Mouse (Mus musculus) kidney, embryonic 16.5 days (tissue): Measurements from ENCODE around the gene Erc2. TPM values are rescaled to one million over a fixed set of nuclear protein-coding genes. Genes with fewer than 3 reads are reported as not detected.

Experiments
- ATAC-seq: fragments of 200-750 bp; cut with Nextera tagmentation; 2 replicates; pipeline ENCODE4 v1.8.0; 2017; ENCODE audit warnings: moderate TSS enrichment; ENCODE audit not compliant: low FRiP score, low TSS enrichment
- H3K27ac ChIP-seq: fragments of 300-500 bp; sonication (generic); 2 replicates; pipeline ENCODE4 v1.5.1; 2014; ENCODE audit warnings: low read length
- H3K27me3 ChIP-seq: fragments of 300-500 bp; sonication (generic); 2 replicates; pipeline ENCODE4 v1.6.1; 2014; ENCODE audit warnings: low read length, control low read depth, mixed read lengths; ENCODE audit not compliant: insufficient read depth
- H3K36me3 ChIP-seq: fragments of 300-500 bp; sonication (generic); 2 replicates; pipeline ENCODE4 v1.6.1; 2014; ENCODE audit warnings: low read length, control low read depth, mixed read lengths; ENCODE audit not compliant: insufficient read depth
- H3K4me1 ChIP-seq: fragments of 300-500 bp; sonication (generic); 2 replicates; pipeline ENCODE4 v1.6.1; 2014; ENCODE audit warnings: low read length, control low read depth, mixed read lengths; ENCODE audit not compliant: insufficient read depth
- H3K4me2 ChIP-seq: fragments of 300-500 bp; sonication (generic); replicated peaks from 2 replicates; pipeline ENCODE4 v1.6.1; 2014; ENCODE audit warnings: low read depth, low read length
- H3K4me3 ChIP-seq: fragments of 300-500 bp; sonication (generic); 2 replicates; pipeline ENCODE4 v1.5.1; 2014; ENCODE audit warnings: mild to moderate bottlenecking, low read length
- H3K9ac ChIP-seq: fragments of 300-500 bp; sonication (generic); replicated peaks from 2 replicates; pipeline ENCODE4 v1.6.1; 2014; ENCODE audit warnings: low read length
- H3K9me3 ChIP-seq: fragments of 300-500 bp; sonication (generic); 2 replicates; pipeline ENCODE4 v1.6.1; 2016; ENCODE audit warnings: low read length, control low read depth
- WGBS: fragments of 180-500 bp; shearing (Covaris S2); extraction: QIAGEN DNeasy Blood & Tissue Kit; methylation state at CpG from one replicate; pipeline ENCODE4 v1.1.7; 2014; 5-methylcytosine and 5-hydroxymethylcytosine counted together
- polyA plus RNA-seq: library from polyadenylated mRNA; unstranded; fragments of >200 nt; fragmentation: Nextera tagmentation; extraction: Ambion mirVana; gene quantifications from 2 replicates; pipeline ENCODE4 v1.2.1, GENCODE M21; 2015

The Erc2 gene
- polyA plus RNA-seq, 1 experiment from 2014 or later: 4.9 TPM

GRCm38 (mm10) chr14:27658616-27659015, 36.4 kb downstream of the Erc2 start:
- no peak for ATAC-seq
- H3K9ac ChIP-seq: no peak overlapping the region
- no peak overlapping the region for H3K4me2 ChIP-seq
- H3K27ac ChIP-seq: no peak overlapping the region
- no peaks in the 10 kb centered on the region for H3K9me3 ChIP-seq
- H3K36me3 ChIP-seq: no peaks in the 10 kb centered on the region
- H3K27me3 ChIP-seq: no peaks in the 10 kb centered on the region
- 71% methylated on average over 3 of the region's 3 CpGs for WGBS
- peaks cover 5% of the 10 kb centered on the region for H3K4me1 ChIP-seq
- no peak overlapping the region for H3K4me3 ChIP-seq

GRCm38 (mm10) chr14:27661466-27661865, 39.2 kb downstream of the Erc2 start:
- H3K9me3 ChIP-seq: no peaks in the 10 kb centered on the region
- H3K4me2 ChIP-seq: no peak overlapping the region
- H3K27ac ChIP-seq: no peak overlapping the region
- no peaks in the 10 kb centered on the region for H3K4me1 ChIP-seq
- no peaks in the 10 kb centered on the region for H3K27me3 ChIP-seq
- WGBS: 68% methylated on average over 4 of the region's 4 CpGs
- H3K4me3 ChIP-seq: no peak overlapping the region
- no peak for ATAC-seq
- H3K9ac ChIP-seq: no peak overlapping the region
- H3K36me3 ChIP-seq: no peaks in the 10 kb centered on the region

GRCm38 (mm10) chr14:27662251-27662650, 40.0 kb downstream of the Erc2 start:
- no peak for ATAC-seq
- Histone ChIP-seq H3K36me3 (no peaks in the 10 kb centered on the region), H3K4me3 (no peak overlapping the region), H3K27me3 (no peaks in the 10 kb centered on the region), H3K27ac (no peak overlapping the region), H3K4me2 (no peak overlapping the region), H3K9ac (no peak overlapping the region), H3K4me1 (no peaks in the 10 kb centered on the region), H3K9me3 (no peaks in the 10 kb centered on the region)

- Histone ChIP-seq H3K27me3 (no peaks in the 10 kb centered on the region), H3K4me2 (no peak overlapping the region), H3K4me1 (no peaks in the 10 kb centered on the region), H3K9ac (no peak overlapping the region), H3K4me3 (no peak overlapping the region), H3K27ac (no peak overlapping the region), H3K36me3 (no peaks in the 10 kb centered on the region), H3K9me3 (no peaks in the 10 kb centered on the region)
- WGBS: 83% methylated on average over 11 of the region's 11 CpGs
- ATAC-seq: no peak
These were observed 45.0 kb downstream of the Erc2 start for GRCm38 (mm10) chr14:27667016-27667852.

GRCm38 (mm10) chr14:27668151-27668550, 45.9 kb downstream of the Erc2 start:
- no peaks in the 10 kb centered on the region for H3K4me1 ChIP-seq
- H3K9ac ChIP-seq: no peak overlapping the region
- no peak for ATAC-seq
- no peaks in the 10 kb centered on the region for H3K27me3 ChIP-seq
- H3K9me3 ChIP-seq: no peaks in the 10 kb centered on the region
- H3K27ac ChIP-seq: no peak overlapping the region
- H3K36me3 ChIP-seq: no peaks in the 10 kb centered on the region
- no peak overlapping the region for H3K4me3 ChIP-seq
- WGBS: 83% methylated on average over 6 of the region's 6 CpGs
- no peak overlapping the region for H3K4me2 ChIP-seq

- Histone ChIP-seq H3K4me2 (no peak overlapping the region), H3K27ac (no peak overlapping the region), H3K4me1 (no peaks in the 10 kb centered on the region), H3K9me3 (no peaks in the 10 kb centered on the region), H3K27me3 (no peaks in the 10 kb centered on the region), H3K4me3 (no peak overlapping the region), H3K36me3 (no peaks in the 10 kb centered on the region), H3K9ac (no peak overlapping the region)
- no peak for ATAC-seq
- WGBS: 89% methylated on average over 3 of the region's 3 CpGs
These were observed 47.7 kb downstream of the Erc2 start for GRCm38 (mm10) chr14:27669939-27670338.

- Histone ChIP-seq H3K9ac (no peak overlapping the region), H3K4me3 (no peak overlapping the region), H3K36me3 (no peaks in the 10 kb centered on the region), H3K4me1 (no peaks in the 10 kb centered on the region), H3K27ac (no peak overlapping the region), H3K9me3 (no peaks in the 10 kb centered on the region), H3K27me3 (no peaks in the 10 kb centered on the region), H3K4me2 (no peak overlapping the region)
- 88% methylated on average over 7 of the region's 7 CpGs for WGBS
- ATAC-seq: no peak
These were observed 50.5 kb downstream of the Erc2 start for GRCm38 (mm10) chr14:27672761-27673160.

GRCm38 (mm10) chr14:27674096-27674495, 51.9 kb downstream of the Erc2 start:
- no peak overlapping the region for H3K4me2 ChIP-seq
- H3K4me1 ChIP-seq: no peaks in the 10 kb centered on the region
- WGBS: 81% methylated on average over 4 of the region's 4 CpGs
- no peaks in the 10 kb centered on the region for H3K36me3 ChIP-seq
- no peaks in the 10 kb centered on the region for H3K27me3 ChIP-seq
- no peak overlapping the region for H3K27ac ChIP-seq
- no peak overlapping the region for H3K4me3 ChIP-seq
- no peaks in the 10 kb centered on the region for H3K9me3 ChIP-seq
- no peak for ATAC-seq
- H3K9ac ChIP-seq: no peak overlapping the region

GRCm38 (mm10) chr14:27674561-27674960, 52.3 kb downstream of the Erc2 start:
- Histone ChIP-seq H3K9me3 (no peaks in the 10 kb centered on the region), H3K4me1 (no peaks in the 10 kb centered on the region), H3K27me3 (no peaks in the 10 kb centered on the region), H3K27ac (no peak overlapping the region), H3K4me3 (no peak overlapping the region), H3K9ac (no peak overlapping the region), H3K36me3 (no peaks in the 10 kb centered on the region), H3K4me2 (no peak overlapping the region)
- ATAC-seq: no peak
- WGBS: 84% methylated on average over 10 of the region's 10 CpGs

- no peaks in the 10 kb centered on the region for H3K36me3 ChIP-seq
These were observed 52.8 kb downstream of the Erc2 start for GRCm38 (mm10) chr14:27675071-27675470.

More at GRCm38 (mm10) chr14:27675071-27675470, 52.8 kb downstream of the Erc2 start:
- H3K4me1 ChIP-seq: no peaks in the 10 kb centered on the region
- H3K9ac ChIP-seq: no peak overlapping the region
- 86% methylated on average over 6 of the region's 6 CpGs for WGBS
- H3K27me3 ChIP-seq: no peaks in the 10 kb centered on the region
- no peaks in the 10 kb centered on the region for H3K9me3 ChIP-seq
- H3K4me3 ChIP-seq: no peak overlapping the region
- ATAC-seq: no peak
- H3K4me2 ChIP-seq: no peak overlapping the region
- H3K27ac ChIP-seq: no peak overlapping the region
